Mouse (Mus musculus): Measurements from ENCODE around the gene Cux2. TPM values are rescaled to one million over a fixed set of nuclear protein-coding genes. Genes with fewer than 3 reads are reported as not detected.

The Cux2 gene
- polyA plus RNA-seq, 1 experiment from 2014 or later: 17.4 TPM

DNA sequence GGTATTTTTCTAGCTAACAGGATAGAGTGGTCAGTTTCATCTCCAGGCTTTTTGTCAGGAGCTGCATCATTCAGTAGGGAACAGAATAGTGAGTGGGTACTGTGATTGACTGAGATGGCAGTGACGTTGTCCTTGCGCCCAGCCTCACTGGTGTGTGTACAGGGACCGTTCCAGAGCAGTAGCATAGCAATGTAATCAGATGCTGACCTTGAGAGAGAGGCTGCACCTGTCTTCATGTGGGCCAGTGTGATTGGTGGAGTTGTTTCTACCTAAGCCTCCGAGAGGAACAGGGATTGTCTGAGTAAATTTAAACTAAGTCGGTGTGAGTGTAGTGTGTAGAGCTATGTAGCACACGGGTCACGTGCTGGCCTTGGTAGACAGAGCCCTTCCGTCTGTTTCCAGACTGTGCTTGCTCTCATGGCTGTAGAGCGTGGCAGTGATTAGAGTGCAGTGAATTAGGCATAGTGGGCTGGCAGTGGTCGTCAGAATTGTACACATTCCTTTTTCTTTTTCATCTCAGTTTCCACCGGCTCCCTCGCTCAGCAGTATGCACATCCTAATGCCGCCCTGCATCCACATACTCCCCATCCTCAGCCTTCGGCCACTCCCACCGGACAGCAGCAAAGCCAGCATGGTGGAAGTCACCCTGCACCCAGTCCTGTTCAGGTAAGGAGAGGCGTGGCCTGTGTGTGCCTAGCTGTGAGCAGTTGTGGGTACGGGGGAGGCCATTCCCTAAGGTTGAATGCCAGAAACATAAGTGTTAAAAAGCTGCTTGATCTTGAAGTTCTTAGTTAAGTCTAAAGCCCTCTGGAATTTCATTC is 239.4 kb downstream of the Cux2 start:
- DNase-seq (ENCODE audit: low spot score) (no peak), ATAC-seq (ENCODE audit: low FRiP score) (no peak)
- no peak overlapping the region for H3K4me2 ChIP-seq (replicated peaks; ENCODE audit: low read depth, low read length)
- peaks cover 24% of the 10 kb centered on the region for H3K36me3 ChIP-seq (ENCODE audit: control insufficient read depth, insufficient read depth, low read length)
- no peaks in the 10 kb centered on the region for H3K4me1 ChIP-seq (replicated peaks; ENCODE audit: control insufficient read depth, insufficient read depth, low read length)
- no peak overlapping the region for H3K27ac ChIP-seq (ENCODE audit: low read depth, low read length)
- H3K9me3 ChIP-seq (ENCODE audit: control insufficient read depth, low read length): no peaks in the 10 kb centered on the region
- H3K9ac ChIP-seq (ENCODE audit: low read depth, low read length): no peak overlapping the region
- 92% methylated on average over 17 of the region's 17 CpGs for WGBS
- H3K4me3 ChIP-seq (ENCODE audit: low read depth, low read length): no peak overlapping the region
- H3K27me3 ChIP-seq (ENCODE audit: control insufficient read depth, insufficient read depth, low read length): no peaks in the 10 kb centered on the region

DNA sequence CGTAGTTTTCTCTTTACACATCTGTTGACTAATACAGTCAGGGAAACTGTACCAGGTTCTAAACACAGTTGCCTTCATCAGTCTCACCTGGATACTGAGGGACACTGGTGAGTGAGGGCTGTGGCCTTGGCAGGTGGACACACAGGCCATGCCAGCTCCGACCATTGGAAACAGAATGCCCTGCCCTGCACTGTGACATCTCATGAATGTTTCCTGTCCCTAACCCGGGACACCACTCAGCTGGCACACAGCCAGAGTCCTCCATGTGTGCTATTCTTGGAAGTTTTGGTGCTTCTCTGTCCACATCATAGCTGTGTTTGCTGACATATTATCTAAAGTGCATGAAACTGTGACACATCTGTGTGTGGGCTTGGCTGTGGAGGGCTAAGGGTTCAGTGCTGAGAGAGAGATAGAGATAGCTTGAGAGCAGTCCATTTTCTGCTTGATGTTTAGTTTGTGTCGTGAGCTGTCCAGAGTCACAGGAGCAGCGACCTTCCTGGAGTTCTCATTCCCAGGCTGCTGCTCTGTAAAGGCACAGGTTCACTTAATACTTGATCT is 240.2 kb downstream of the Cux2 start:
- no peak for ATAC-seq (ENCODE audit: low FRiP score)
- H3K27me3 ChIP-seq (ENCODE audit: control insufficient read depth, insufficient read depth, low read length): no peaks in the 10 kb centered on the region
- no peak overlapping the region for H3K27ac ChIP-seq (ENCODE audit: low read depth, low read length)
- 88% methylated on average over 5 of the region's 5 CpGs for WGBS
- H3K9ac ChIP-seq (ENCODE audit: low read depth, low read length): no peak overlapping the region
- no peak for DNase-seq (ENCODE audit: low spot score)
- H3K4me2 ChIP-seq (replicated peaks; ENCODE audit: low read depth, low read length): no peak overlapping the region
- H3K9me3 ChIP-seq (ENCODE audit: control insufficient read depth, low read length): no peaks in the 10 kb centered on the region
- H3K4me3 ChIP-seq (ENCODE audit: low read depth, low read length): no peak overlapping the region
- no peaks in the 10 kb centered on the region for H3K4me1 ChIP-seq (replicated peaks; ENCODE audit: control insufficient read depth, insufficient read depth, low read length)
- peaks cover 24% of the 10 kb centered on the region for H3K36me3 ChIP-seq (ENCODE audit: control insufficient read depth, insufficient read depth, low read length)

DNA sequence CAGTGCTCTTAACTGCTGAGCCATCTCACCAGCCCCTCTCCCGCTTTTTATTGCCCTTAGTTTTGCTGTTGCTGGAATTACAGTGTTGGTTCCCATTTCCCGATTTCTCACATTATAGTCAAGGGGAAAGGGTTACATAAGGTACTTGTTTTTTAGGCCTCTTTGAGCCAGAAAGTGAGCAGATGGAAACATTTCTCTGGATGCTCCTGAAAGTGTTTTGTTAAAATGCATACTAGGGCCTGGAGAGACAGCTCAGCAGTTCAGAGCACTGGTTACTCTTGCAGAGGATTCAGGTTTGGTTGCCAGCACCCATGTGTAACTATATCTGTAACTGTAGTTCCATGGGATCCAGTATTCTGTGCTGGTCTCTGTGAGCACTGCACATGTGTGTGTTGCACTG is 241.7 kb downstream of the Cux2 start:
- Histone ChIP-seq H3K9ac (ENCODE audit: low read depth, low read length) (no peak overlapping the region), H3K4me2 (replicated peaks; ENCODE audit: low read depth, low read length) (no peak overlapping the region), H3K27me3 (ENCODE audit: control insufficient read depth, insufficient read depth, low read length) (no peaks in the 10 kb centered on the region), H3K4me1 (replicated peaks; ENCODE audit: control insufficient read depth, insufficient read depth, low read length) (no peaks in the 10 kb centered on the region), H3K9me3 (ENCODE audit: control insufficient read depth, low read length) (no peaks in the 10 kb centered on the region), H3K36me3 (ENCODE audit: control insufficient read depth, insufficient read depth, low read length) (peaks cover 19% of the 10 kb centered on the region), H3K4me3 (ENCODE audit: low read depth, low read length) (no peak overlapping the region), H3K27ac (ENCODE audit: low read depth, low read length) (no peak overlapping the region)
- DNase-seq (ENCODE audit: low spot score): no peak
- no peak for ATAC-seq (ENCODE audit: low FRiP score)
- WGBS: 86% methylated on average over 2 of the region's 2 CpGs

DNA sequence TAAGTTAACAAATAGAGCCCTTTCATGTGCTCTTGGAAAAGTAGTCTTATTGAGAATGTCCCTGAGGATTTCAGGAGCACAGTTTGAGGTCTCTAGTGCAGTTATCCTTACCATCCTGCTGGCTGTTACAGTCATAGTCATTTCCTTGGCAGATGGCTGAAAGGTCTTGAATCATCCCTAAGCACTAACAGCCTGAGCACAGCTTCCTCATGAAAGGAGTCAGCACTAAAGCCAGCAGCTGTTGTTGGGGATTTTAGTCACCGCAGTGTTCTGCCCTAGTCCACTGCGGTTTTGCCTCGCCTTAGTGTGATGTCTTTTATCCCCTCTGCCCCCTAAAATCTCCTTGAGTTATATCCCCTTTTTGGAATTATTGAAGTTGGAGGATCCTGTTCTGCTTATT is 242.7 kb downstream of the Cux2 start:
- Histone ChIP-seq H3K4me3 (ENCODE audit: low read depth, low read length) (no peak overlapping the region), H3K9me3 (ENCODE audit: control insufficient read depth, low read length) (no peaks in the 10 kb centered on the region), H3K27ac (ENCODE audit: low read depth, low read length) (no peak overlapping the region), H3K9ac (ENCODE audit: low read depth, low read length) (no peak overlapping the region), H3K4me1 (replicated peaks; ENCODE audit: control insufficient read depth, insufficient read depth, low read length) (no peaks in the 10 kb centered on the region), H3K4me2 (replicated peaks; ENCODE audit: low read depth, low read length) (no peak overlapping the region), H3K27me3 (ENCODE audit: control insufficient read depth, insufficient read depth, low read length) (no peaks in the 10 kb centered on the region), H3K36me3 (ENCODE audit: control insufficient read depth, insufficient read depth, low read length) (peaks cover 11% of the 10 kb centered on the region; the same call in 1 of the 2 replicates)
- DNase-seq (ENCODE audit: low spot score): no peak
- WGBS: 96% methylated on average over 3 of the region's 3 CpGs
- no peak for ATAC-seq (ENCODE audit: low FRiP score)

Other genes with a start within 250 kb of the Cux2 start
- gene Sh2b3, start 212.5 kb downstream of the Cux2 start, polyA plus RNA-seq (2014; fragmentation: Nextera tagmentation; extraction: Ambion mirVana): 8.4 and 9.6 TPM in 2 replicates
- 27.0 and 29.3 TPM in 2 replicates for gene Pheta1, start 201.1 kb downstream of the Cux2 start, polyA plus RNA-seq (2014; fragmentation: Nextera tagmentation; extraction: Ambion mirVana)
- gene Myl2, start 50.8 kb upstream of the Cux2 start, polyA plus RNA-seq (2014; fragmentation: Nextera tagmentation; extraction: Ambion mirVana): 0.77 and 1.2 TPM in 2 replicates
- not detected in 2 replicates for gene Ccdc63, start 90.7 kb upstream of the Cux2 start, polyA plus RNA-seq (2014; fragmentation: Nextera tagmentation; extraction: Ambion mirVana)
- gene Ppp1cc, start 108.2 kb upstream of the Cux2 start, polyA plus RNA-seq (2014; fragmentation: Nextera tagmentation; extraction: Ambion mirVana): 293 and 305 TPM in 2 replicates
- 5.0 and 6.1 TPM in 2 replicates for gene Hvcn1, start 156.7 kb upstream of the Cux2 start, polyA plus RNA-seq (2014; fragmentation: Nextera tagmentation; extraction: Ambion mirVana)
- 4.4 and 5.6 TPM in 2 replicates for gene Tctn1, start 214.4 kb upstream of the Cux2 start, polyA plus RNA-seq (2014; fragmentation: Nextera tagmentation; extraction: Ambion mirVana)
- 8.1 and 8.4 TPM in 2 replicates for gene Pptc7, start 234.3 kb upstream of the Cux2 start, polyA plus RNA-seq (2014; fragmentation: Nextera tagmentation; extraction: Ambion mirVana)

All from hindbrain, embryonic 11.5 days (tissue).